Mouse (Mus musculus): ENCODE measurements at regions not wholly inside any gene's neighbourhood (a gene's known extent, or its start where the extent isn't known, plus 50 kb on each side); places are given as distances from the start of the nearest gene placed in this dataset.

GRCm38 (mm10) chr2:172127517-172127916 lies 84.3 kb upstream of the Cbln4 start:
- no peak overlapping the region for H3K4me2 ChIP-seq (replicated peaks; ENCODE audit: low read depth)
- DNase-seq (ENCODE audit: low spot score) (no peak), ATAC-seq (ENCODE audit: low FRiP score, low TSS enrichment) (no peak)
- H3K9ac ChIP-seq (ENCODE audit: low read length): no peak overlapping the region
- H3K27ac ChIP-seq (replicated peaks): no peak overlapping the region
- no peaks in the 10 kb centered on the region for H3K4me1 ChIP-seq (replicated peaks; ENCODE audit: control insufficient read depth, insufficient read depth)
- H3K36me3 ChIP-seq (ENCODE audit: control insufficient read depth, insufficient read depth, low read length): no peaks in the 10 kb centered on the region
- no peaks in the 10 kb centered on the region for H3K9me3 ChIP-seq (ENCODE audit: control insufficient read depth, low read length)
- 56% methylated on average over 2 of the region's 2 CpGs for WGBS
- TF ChIP-seq EP300 (optimal IDR thresholded peaks at IDR 0.05) (no peak), CTCF (IDR thresholded peaks at IDR 0.05; ENCODE audit: low read depth) (no peak)
- no peaks in the 10 kb centered on the region for H3K27me3 ChIP-seq (ENCODE audit: control insufficient read depth, insufficient read depth, low read length)
- no peak overlapping the region for H3K4me3 ChIP-seq (ENCODE audit: low read depth, low read length)

DNA sequence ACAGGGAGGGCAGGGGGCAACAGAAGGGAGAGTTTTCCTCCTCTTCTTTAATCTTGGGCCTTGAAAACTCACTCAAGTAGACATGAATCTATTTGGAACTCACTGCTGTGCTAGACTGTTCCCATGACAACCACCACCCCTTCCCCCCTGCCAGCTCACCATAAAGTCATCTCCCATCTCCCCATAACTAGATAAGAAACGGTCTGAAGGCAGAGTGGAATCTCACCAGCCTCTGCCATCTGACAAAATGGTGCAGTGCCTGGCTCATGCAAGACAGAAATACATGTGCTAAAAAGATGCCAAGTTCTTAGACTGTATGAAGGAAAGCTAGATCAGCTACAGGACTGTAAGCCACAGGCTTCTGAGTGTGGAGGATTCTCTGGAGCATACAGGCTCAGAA lies 88.0 kb upstream of the Cbln4 start:
- H3K4me3 ChIP-seq (ENCODE audit: low read depth, low read length): no peak overlapping the region
- no peak for TF ChIP-seq EP300 (optimal IDR thresholded peaks at IDR 0.05)
- no peak overlapping the region for H3K9ac ChIP-seq (ENCODE audit: low read length)
- WGBS: 33% methylated on average over 1 of the region's 1 CpGs
- no peaks in the 10 kb centered on the region for H3K27me3 ChIP-seq (ENCODE audit: control insufficient read depth, insufficient read depth, low read length)
- no peak for DNase-seq (ENCODE audit: low spot score)
- ATAC-seq (ENCODE audit: low FRiP score, low TSS enrichment): no peak
- H3K4me2 ChIP-seq (replicated peaks; ENCODE audit: low read depth): no peak overlapping the region
- no peaks in the 10 kb centered on the region for H3K9me3 ChIP-seq (ENCODE audit: control insufficient read depth, low read length)
- no peaks in the 10 kb centered on the region for H3K4me1 ChIP-seq (replicated peaks; ENCODE audit: control insufficient read depth, insufficient read depth)
- no peak overlapping the region for H3K27ac ChIP-seq (replicated peaks)
- no peaks in the 10 kb centered on the region for H3K36me3 ChIP-seq (ENCODE audit: control insufficient read depth, insufficient read depth, low read length)

DNA sequence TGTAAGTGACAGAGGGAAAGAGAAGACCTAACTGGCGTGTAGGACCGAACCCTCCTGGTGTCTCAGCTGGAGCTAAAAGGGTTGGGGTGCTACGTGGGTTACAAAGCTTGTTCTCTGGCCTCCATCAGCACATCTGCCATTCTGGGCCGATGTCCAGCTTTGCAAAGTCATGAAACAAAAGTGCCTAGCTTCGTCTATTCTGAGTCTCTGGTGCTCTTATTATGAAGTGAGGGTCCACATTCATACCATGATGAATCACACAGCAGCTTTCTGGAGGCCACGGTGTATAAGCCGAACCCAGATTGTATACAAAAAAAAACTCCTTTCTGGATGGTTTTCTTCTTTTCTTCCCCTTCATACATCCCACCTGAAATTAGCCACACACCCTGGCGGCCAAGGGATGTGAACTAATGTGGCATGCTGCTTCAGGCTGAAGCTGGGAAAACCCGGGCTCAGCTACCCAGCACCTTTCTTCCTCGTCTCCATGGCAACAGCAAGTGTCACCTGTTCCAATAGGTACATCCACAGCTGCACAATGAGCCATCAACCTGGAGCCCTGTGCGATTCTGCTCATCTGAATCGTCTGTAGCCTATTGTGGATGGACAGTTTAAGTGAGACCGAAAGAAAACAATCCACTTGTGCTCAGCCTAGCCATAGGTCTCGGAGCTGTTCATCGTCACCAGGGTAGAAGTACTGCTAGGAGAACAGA lies 89.5 kb upstream of the Cbln4 start:
- no peak overlapping the region for H3K27ac ChIP-seq (replicated peaks)
- ATAC-seq (ENCODE audit: low FRiP score, low TSS enrichment) (no peak), DNase-seq (ENCODE audit: low spot score) (no peak)
- H3K27me3 ChIP-seq (ENCODE audit: control insufficient read depth, insufficient read depth, low read length): no peaks in the 10 kb centered on the region
- H3K9me3 ChIP-seq (ENCODE audit: control insufficient read depth, low read length): no peaks in the 10 kb centered on the region
- H3K4me3 ChIP-seq (ENCODE audit: low read depth, low read length): no peak overlapping the region
- H3K4me1 ChIP-seq (replicated peaks; ENCODE audit: control insufficient read depth, insufficient read depth): no peaks in the 10 kb centered on the region
- TF ChIP-seq CTCF (IDR thresholded peaks at IDR 0.05; ENCODE audit: low read depth) (no peak), EP300 (optimal IDR thresholded peaks at IDR 0.05) (no peak)
- no peak overlapping the region for H3K4me2 ChIP-seq (replicated peaks; ENCODE audit: low read depth)
- no peak overlapping the region for H3K9ac ChIP-seq (ENCODE audit: low read length)
- no peaks in the 10 kb centered on the region for H3K36me3 ChIP-seq (ENCODE audit: control insufficient read depth, insufficient read depth, low read length)
- WGBS: 51% methylated on average over 15 of the region's 15 CpGs

DNA sequence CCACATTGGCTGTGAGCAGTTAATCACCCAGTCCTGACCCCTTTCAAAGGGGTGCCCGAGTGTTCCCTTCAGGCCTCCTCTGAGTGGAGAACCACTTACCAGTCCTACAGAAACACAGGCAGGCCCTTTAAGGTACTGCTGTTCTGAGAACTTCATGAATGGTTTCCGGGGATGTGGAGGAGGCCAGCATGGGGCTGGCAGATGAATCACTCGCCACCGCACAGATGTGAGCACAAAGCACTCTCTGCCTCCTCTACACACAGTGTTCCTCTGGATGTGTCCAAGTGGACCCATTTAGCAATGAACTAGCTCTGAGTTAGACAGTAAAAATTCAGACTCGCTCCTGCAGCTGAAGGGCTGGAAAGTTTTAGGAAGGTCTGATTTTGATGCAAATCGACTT lies 96.8 kb upstream of the Cbln4 start:
- Histone ChIP-seq H3K4me1 (replicated peaks; ENCODE audit: control insufficient read depth, insufficient read depth) (no peaks in the 10 kb centered on the region), H3K4me2 (replicated peaks; ENCODE audit: low read depth) (no peak overlapping the region), H3K9me3 (ENCODE audit: control insufficient read depth, low read length) (no peaks in the 10 kb centered on the region), H3K4me3 (ENCODE audit: low read depth, low read length) (no peak overlapping the region), H3K9ac (ENCODE audit: low read length) (no peak overlapping the region), H3K36me3 (ENCODE audit: control insufficient read depth, insufficient read depth, low read length) (no peaks in the 10 kb centered on the region), H3K27me3 (ENCODE audit: control insufficient read depth, insufficient read depth, low read length) (no peaks in the 10 kb centered on the region), H3K27ac (replicated peaks) (no peak overlapping the region)
- DNase-seq (ENCODE audit: low spot score): no peak
- TF ChIP-seq CTCF (IDR thresholded peaks at IDR 0.05; ENCODE audit: low read depth) (no peak), EP300 (optimal IDR thresholded peaks at IDR 0.05) (no peak)
- no peak for ATAC-seq (ENCODE audit: low FRiP score, low TSS enrichment)
- WGBS: 60% methylated on average over 6 of the region's 6 CpGs

DNA sequence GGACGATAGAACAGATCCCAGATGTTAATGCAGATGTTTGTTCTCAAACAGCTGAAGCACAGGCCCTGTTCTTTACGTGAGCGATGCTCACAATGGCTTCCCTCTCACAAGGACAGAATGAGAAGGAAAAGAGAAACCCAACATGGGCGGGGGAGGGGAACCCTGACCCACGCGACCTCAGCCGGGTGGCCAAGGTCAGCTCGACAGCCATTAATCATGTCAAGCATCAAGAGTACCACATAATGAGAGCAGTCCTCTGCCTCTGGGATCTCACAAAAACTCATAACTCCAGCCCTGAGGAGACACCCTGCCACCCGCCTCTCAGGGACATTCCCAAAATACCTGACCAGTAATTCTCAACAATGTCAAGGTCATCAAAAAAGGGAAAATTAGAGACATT lies 100.0 kb upstream of the Cbln4 start:
- no peak for DNase-seq (ENCODE audit: low spot score)
- H3K9ac ChIP-seq (ENCODE audit: low read length): no peak overlapping the region

GRCm38 (mm10) chr2:172148736-172149135 lies 99.6 kb upstream of the Mc3r start:
- ATAC-seq (ENCODE audit: low FRiP score, low TSS enrichment): no peak
- Histone ChIP-seq H3K9ac (ENCODE audit: low read length) (no peak overlapping the region), H3K36me3 (ENCODE audit: control insufficient read depth, insufficient read depth, low read length) (no peaks in the 10 kb centered on the region), H3K4me1 (replicated peaks; ENCODE audit: control insufficient read depth, insufficient read depth) (no peaks in the 10 kb centered on the region), H3K4me3 (ENCODE audit: low read depth, low read length) (no peak overlapping the region), H3K9me3 (ENCODE audit: control insufficient read depth, low read length) (no peaks in the 10 kb centered on the region), H3K4me2 (replicated peaks; ENCODE audit: low read depth) (no peak overlapping the region), H3K27me3 (ENCODE audit: control insufficient read depth, insufficient read depth, low read length) (no peaks in the 10 kb centered on the region), H3K27ac (replicated peaks) (no peak overlapping the region)
- TF ChIP-seq EP300 (optimal IDR thresholded peaks at IDR 0.05) (no peak), CTCF (IDR thresholded peaks at IDR 0.05; ENCODE audit: low read depth) (no peak)
- WGBS: 81% methylated on average over 4 of the region's 4 CpGs
- DNase-seq (ENCODE audit: low spot score): no peak

More for the DNA sequence above, 100.0 kb upstream of the Cbln4 start:
- no peak overlapping the region for H3K4me3 ChIP-seq (ENCODE audit: low read depth, low read length)
- no peaks in the 10 kb centered on the region for H3K36me3 ChIP-seq (ENCODE audit: control insufficient read depth, insufficient read depth, low read length)
- H3K27ac ChIP-seq (replicated peaks): no peak overlapping the region
- H3K4me1 ChIP-seq (replicated peaks; ENCODE audit: control insufficient read depth, insufficient read depth): no peaks in the 10 kb centered on the region
- no peaks in the 10 kb centered on the region for H3K27me3 ChIP-seq (ENCODE audit: control insufficient read depth, insufficient read depth, low read length)
- TF ChIP-seq CTCF (IDR thresholded peaks at IDR 0.05; ENCODE audit: low read depth) (no peak), EP300 (optimal IDR thresholded peaks at IDR 0.05) (no peak)
- WGBS: 30% methylated on average over 9 of the region's 9 CpGs
- no peak overlapping the region for H3K4me2 ChIP-seq (replicated peaks; ENCODE audit: low read depth)
- no peaks in the 10 kb centered on the region for H3K9me3 ChIP-seq (ENCODE audit: control insufficient read depth, low read length)
- ATAC-seq (ENCODE audit: low FRiP score, low TSS enrichment): no peak

All from stomach, postnatal 0 days (tissue).